Mouse (Mus musculus) megakaryocyte, embryonic 14.5 days (primary cell): ENCODE measurements around the gene Hectd1. TPM values are rescaled to one million over a fixed set of nuclear protein-coding genes. Genes with fewer than 3 reads are reported as not detected.
A peak's percentile ranks its signal among the peaks of the same experiment; 100 is the strongest.

Experiments used
- H3K27me3 ChIP-seq: replicated peaks from 2 replicates; pipeline ENCODE3; 2012; ENCODE audit warnings: inconsistent platforms
- H3K36me3 ChIP-seq: replicated peaks from 2 replicates; pipeline ENCODE3; 2012; ENCODE audit warnings: low read length, inconsistent platforms, mixed read lengths
- H3K4me1 ChIP-seq: 2 replicates; pipeline ENCODE4 v1.6.1; 2012; ENCODE audit warnings: inconsistent platforms
- H3K4me3 ChIP-seq: replicated peaks from 2 replicates; pipeline ENCODE3; 2012; ENCODE audit warnings: moderate library complexity, mild to moderate bottlenecking, inconsistent platforms
- H3K9me3 ChIP-seq: 2 replicates; pipeline ENCODE4 v1.6.1; 2012; ENCODE audit warnings: inconsistent platforms
- FLI1 ChIP-seq: IDR thresholded peaks from 2 replicates; pipeline ENCODE4 v1.6.1; 2012; ENCODE audit warnings: low read length, inconsistent platforms, mixed read lengths
- GATA1 ChIP-seq: IDR thresholded peaks from 3 replicates; pipeline ENCODE4 v1.6.1; 2012; ENCODE audit warnings: mixed read lengths, low read length, inconsistent platforms, borderline replicate concordance
- polyA plus RNA-seq: library from polyadenylated mRNA; stranded (reverse); fragments of >175 nt; gene quantifications from 2 replicates; pipeline ENCODE4 v1.2.3, GENCODE M21; 2012; ENCODE audit warnings: low replicate concordance; ENCODE audit not compliant: insufficient read depth

Hectd1 gene
- polyA plus RNA-seq, 1 experiment: 2.0 TPM

DNA sequence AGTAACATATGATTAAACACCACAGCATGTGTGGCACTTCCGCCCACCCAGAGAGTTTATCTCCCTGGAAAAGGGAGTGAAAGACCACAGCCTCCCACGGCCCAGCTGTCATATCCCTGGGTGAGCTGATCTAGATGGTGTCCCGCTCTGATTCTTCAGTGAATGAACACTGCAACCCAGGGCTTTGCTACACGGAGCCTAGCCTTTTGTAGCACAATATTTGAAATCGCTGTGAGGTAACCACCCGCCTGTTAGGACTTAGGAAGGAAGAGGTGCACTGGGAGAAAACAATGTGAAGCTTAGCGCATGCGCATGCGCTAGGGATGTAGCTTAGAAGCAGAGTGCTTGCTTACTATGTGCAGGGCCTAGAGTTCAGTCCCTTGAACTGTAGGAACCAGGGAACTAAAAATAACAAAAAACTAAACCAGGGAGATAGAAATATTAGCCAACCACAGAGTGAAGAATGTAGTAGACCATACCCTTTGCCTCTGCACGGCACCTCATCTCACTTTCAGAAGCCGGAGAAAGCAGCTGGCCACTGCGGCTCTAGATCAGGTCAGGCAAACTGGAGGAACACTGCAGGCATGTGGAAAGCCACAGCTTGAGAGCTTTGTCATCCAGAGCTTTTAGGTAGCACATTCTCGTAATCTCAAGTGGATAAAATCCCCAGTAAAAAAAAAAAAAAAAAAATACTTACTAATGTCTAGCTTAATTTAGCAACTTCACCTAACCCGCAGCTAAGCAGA is 120.2 kb downstream of the Hectd1 start:
- Histone ChIP-seq H3K9me3 (0 out of 2 replicates have a peak, but pooled peaks cover 4% of the 10 kb centered on the region), H3K4me1 (peaks cover 46% of the 10 kb centered on the region), H3K36me3 (peaks cover 2% of the 10 kb centered on the region), H3K4me3 (no peak overlapping the region), H3K27me3 (no peaks in the 10 kb centered on the region)
- TF ChIP-seq FLI1: no peak
- TF ChIP-seq GATA1: no peak

DNA sequence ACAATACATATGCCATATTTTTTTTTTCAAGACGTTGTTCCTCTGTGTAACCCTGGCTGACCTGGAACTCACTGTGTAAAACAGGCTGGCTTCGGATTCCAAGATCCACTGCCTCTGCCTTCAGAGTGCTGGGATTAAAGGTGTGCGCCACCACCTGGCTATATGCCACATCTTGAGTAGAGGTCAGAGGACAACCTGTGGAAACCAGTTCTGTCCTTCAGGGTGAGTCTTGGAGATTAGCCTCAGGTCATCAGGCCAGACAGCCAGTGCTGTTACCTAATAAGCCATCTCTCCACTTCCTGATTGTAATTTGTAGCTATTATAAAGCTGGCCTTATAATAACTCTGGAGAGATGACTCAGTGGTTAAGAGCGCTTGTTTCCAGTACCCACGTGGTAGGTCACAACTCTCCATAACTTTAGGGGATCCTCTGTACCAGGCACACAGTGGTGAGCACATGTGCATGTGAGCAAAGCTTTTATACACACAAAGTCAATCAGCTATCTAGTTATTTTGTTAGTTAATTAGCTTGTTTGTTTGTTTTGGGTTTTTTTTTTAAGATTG is 122.6 kb downstream of the Hectd1 start:
- Histone ChIP-seq H3K36me3 (peaks cover 7% of the 10 kb centered on the region), H3K4me3 (no peak overlapping the region), H3K27me3 (no peaks in the 10 kb centered on the region), H3K4me1 (peaks cover 58% of the 10 kb centered on the region), H3K9me3 (peaks cover 5% of the 10 kb centered on the region; the same call in 1 of the 2 replicates)
- TF ChIP-seq FLI1 (no peak), GATA1 (no peak)

DNA sequence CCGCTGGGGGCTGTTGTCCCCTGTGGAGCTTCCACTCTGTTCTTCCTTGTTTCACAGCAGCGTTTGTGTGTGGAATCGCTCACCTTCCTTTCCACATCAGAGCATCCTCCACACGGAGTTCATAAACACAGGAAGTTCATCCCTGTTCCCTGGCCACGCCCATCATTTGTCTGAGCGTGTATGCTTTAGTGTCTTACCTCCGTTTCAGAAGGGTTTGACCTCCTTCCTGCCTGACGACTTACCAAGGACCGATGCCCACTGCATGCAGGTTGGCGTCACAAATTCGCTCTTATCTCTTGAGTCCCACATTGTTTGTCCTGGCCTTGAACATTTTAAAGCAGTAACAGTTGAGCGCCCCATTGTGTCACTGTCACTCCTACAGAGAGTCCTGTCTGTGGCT is 123.6 kb downstream of the Hectd1 start:
- Histone ChIP-seq H3K36me3 (peaks cover 11% of the 10 kb centered on the region), H3K27me3 (no peaks in the 10 kb centered on the region), H3K4me1 (peaks cover 58% of the 10 kb centered on the region), H3K4me3 (no peak overlapping the region), H3K9me3 (peaks cover 9% of the 10 kb centered on the region; the same call in 1 of the 2 replicates)
- TF ChIP-seq FLI1 (no peak), GATA1 (no peak)

- TF ChIP-seq FLI1 (no peak), GATA1 (no peak)
- Histone ChIP-seq H3K4me3 (no peak overlapping the region), H3K36me3 (peaks cover 15% of the 10 kb centered on the region), H3K27me3 (no peaks in the 10 kb centered on the region), H3K4me1 (peaks cover 59% of the 10 kb centered on the region), H3K9me3 (peaks cover 9% of the 10 kb centered on the region; the same call in 1 of the 2 replicates)
Observed at GRCm38 (mm10) chr12:51704572-51704971, 124.8 kb downstream of the Hectd1 start.

DNA sequence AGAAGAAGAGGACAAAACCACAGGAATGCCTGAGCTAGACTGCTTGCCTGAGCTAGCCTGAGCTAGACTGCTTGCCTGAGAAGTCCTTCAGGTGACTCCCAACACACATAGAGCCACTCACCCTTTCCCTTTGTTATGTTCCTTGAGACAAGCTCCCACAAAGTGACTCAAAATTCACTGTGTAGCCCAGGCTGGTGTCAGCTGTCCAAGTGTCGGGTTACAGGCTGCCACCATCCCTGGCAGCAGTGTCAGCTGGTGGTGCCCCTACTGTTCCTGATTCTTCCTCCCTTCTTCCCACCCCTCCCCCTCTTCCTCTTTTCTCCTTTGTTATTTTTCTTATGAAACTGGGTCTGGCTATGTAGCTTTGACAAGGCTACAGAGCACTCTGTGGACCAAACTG is 125.5 kb downstream of the Hectd1 start:
- Histone ChIP-seq H3K27me3 (no peaks in the 10 kb centered on the region), H3K4me3 (peak overlapping the region; percentile 25), H3K4me1 (peaks cover 53% of the 10 kb centered on the region), H3K9me3 (peaks cover 14% of the 10 kb centered on the region), H3K36me3 (peaks cover 23% of the 10 kb centered on the region)
- no peak for TF ChIP-seq FLI1
- no peak for TF ChIP-seq GATA1

- Histone ChIP-seq H3K36me3 (peaks cover 26% of the 10 kb centered on the region), H3K9me3 (peaks cover 16% of the 10 kb centered on the region), H3K4me3 (no peak overlapping the region), H3K4me1 (peaks cover 39% of the 10 kb centered on the region), H3K27me3 (no peaks in the 10 kb centered on the region)
- TF ChIP-seq GATA1 (no peak), FLI1 (no peak)
Observed at GRCm38 (mm10) chr12:51701723-51702122, 127.6 kb downstream of the Hectd1 start.

DNA sequence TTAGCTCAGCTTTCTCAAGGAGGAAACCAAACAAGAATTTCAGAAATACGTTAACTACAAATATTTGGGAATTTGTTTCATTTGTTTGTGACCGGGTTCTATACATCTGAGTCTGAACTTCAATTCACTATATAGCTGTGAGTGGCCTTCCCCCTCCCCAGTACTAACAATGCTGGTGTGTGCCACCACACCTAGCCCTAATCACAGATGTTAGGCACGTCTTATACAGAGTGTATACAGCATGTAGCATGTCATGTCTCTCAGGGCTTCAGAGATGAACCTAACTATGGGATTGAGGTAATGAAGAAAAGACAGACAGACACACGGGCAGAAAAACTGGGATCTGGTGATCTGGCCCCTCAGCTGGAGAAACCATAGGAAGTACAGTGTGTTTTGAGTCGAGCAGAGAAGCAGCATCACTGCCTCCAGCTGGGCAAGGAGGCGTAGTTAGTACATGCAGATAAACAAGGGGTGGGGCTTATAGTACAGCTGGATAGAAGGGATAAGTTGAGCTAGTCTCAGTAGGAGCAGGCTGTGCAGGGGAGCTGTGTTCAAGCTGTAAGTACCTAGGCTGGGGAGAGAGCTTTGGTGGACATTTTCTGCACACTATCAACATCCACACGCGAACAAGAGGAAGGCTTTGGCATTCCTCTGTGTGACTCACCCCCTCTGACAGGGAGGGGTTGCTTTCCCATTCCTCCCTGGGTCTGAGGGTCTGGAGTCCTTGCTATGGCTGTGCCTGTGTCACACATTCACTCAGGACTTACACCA is 129.5 kb downstream of the Hectd1 start:
- no peak for TF ChIP-seq FLI1
- Histone ChIP-seq H3K4me1 (peaks cover 49% of the 10 kb centered on the region), H3K36me3 (peaks cover 24% of the 10 kb centered on the region), H3K27me3 (no peaks in the 10 kb centered on the region), H3K4me3 (peak overlapping the region; percentile 60), H3K9me3 (peaks cover 16% of the 10 kb centered on the region)

GRCm38 (mm10) chr12:51696157-51696556 is 133.2 kb downstream of the Hectd1 start:
- Histone ChIP-seq H3K27me3 (no peaks in the 10 kb centered on the region), H3K9me3 (peaks cover 8% of the 10 kb centered on the region), H3K4me1 (peaks cover 50% of the 10 kb centered on the region), H3K36me3 (peaks cover 15% of the 10 kb centered on the region), H3K4me3 (no peak overlapping the region)
- TF ChIP-seq GATA1 (no peak), FLI1 (no peak)

DNA sequence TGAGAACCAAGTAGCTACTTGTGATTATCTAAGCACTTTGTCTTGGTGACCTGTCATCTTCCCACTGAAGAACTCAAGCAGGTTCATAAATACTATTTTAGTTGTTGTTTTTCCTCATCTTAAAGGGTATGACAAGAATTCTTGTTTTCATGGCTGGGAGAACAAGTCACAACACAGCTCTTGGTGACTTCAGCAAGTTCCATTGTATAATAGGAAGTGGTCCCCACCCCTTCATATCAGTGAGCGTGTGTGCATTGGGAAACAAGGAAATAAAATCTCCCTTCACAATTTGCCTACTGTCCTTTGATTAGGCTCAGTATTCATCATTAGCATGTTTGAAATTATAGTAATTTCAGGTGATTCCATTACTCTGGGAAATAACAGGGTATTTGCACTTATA is 134.4 kb downstream of the Hectd1 start:
- H3K36me3 ChIP-seq: peaks cover 15% of the 10 kb centered on the region
- peaks cover 8% of the 10 kb centered on the region for H3K9me3 ChIP-seq
- peaks cover 42% of the 10 kb centered on the region for H3K4me1 ChIP-seq
- no peak for TF ChIP-seq GATA1
- TF ChIP-seq FLI1: no peak
- H3K27me3 ChIP-seq: no peaks in the 10 kb centered on the region
- H3K4me3 ChIP-seq: no peak overlapping the region

DNA sequence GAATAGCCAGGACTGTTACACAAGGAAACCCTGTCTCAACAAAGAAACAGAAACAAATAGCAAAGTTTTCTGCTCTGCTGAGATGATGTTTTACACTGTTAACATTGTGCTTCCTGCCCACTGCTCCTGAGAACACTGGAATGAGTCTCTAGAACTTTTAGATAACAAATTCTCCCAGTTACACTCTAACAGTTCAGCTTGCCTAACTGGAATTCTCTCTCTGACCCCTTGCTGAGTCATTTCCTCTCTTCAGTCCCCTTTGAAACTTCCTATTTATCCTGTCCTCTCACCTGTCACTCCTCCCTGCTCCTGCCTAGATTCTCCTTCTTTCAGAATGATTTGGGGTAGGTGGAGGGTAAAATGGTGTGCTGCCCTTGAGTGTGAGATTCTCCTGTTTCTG is 135.2 kb downstream of the Hectd1 start:
- Histone ChIP-seq H3K4me3 (peak overlapping the region; percentile 79), H3K27me3 (no peaks in the 10 kb centered on the region), H3K9me3 (peaks cover 4% of the 10 kb centered on the region), H3K36me3 (peaks cover 6% of the 10 kb centered on the region), H3K4me1 (peaks cover 41% of the 10 kb centered on the region)
- TF ChIP-seq FLI1 (no peak), GATA1 (no peak)

Other genes with a start within 250 kb of the Hectd1 start
- gene Coch, start 236.2 kb downstream of the Hectd1 start, polyA plus RNA-seq: 3.1 TPM in 1 of 2 replicates, not detected in the other
- 27.7 and 51.5 TPM in 2 replicates for gene Ap4s1, start 138.5 kb downstream of the Hectd1 start, polyA plus RNA-seq
- gene Strn3, start 137.6 kb downstream of the Hectd1 start, polyA plus RNA-seq: 3.8 and 8.8 TPM in 2 replicates
- gene Heatr5a, start 141.8 kb upstream of the Hectd1 start, polyA plus RNA-seq: 2.8 and 3.5 TPM in 2 replicates
- gene Dtd2, start 177.0 kb upstream of the Hectd1 start, polyA plus RNA-seq: 5.4 and 7.3 TPM in 2 replicates
- gene Gpr33, start 198.5 kb upstream of the Hectd1 start, polyA plus RNA-seq: not detected in 2 replicates